Mouse (Mus musculus) cortical plate, adult 2 months (tissue): ENCODE measurements around the gene Tm9sf4.

Source experiments
- CTCF ChIP-seq: fragments of 200-500 bp; IDR thresholded peaks from 2 replicates; pipeline ENCODE4 v1.5.1; 2011; ENCODE audit warnings: mild to moderate bottlenecking, control low read depth, low read length; ENCODE audit not compliant: insufficient read depth; ENCODE audit errors: extremely low read depth
- POLR2A ChIP-seq: fragments of 200-500 bp; IDR thresholded peaks from 2 replicates; pipeline ENCODE4 v1.6.1; 2011; ENCODE audit warnings: mild to moderate bottlenecking, low read length, control low read depth; ENCODE audit not compliant: insufficient read depth; ENCODE audit errors: extremely low read depth

DNA sequence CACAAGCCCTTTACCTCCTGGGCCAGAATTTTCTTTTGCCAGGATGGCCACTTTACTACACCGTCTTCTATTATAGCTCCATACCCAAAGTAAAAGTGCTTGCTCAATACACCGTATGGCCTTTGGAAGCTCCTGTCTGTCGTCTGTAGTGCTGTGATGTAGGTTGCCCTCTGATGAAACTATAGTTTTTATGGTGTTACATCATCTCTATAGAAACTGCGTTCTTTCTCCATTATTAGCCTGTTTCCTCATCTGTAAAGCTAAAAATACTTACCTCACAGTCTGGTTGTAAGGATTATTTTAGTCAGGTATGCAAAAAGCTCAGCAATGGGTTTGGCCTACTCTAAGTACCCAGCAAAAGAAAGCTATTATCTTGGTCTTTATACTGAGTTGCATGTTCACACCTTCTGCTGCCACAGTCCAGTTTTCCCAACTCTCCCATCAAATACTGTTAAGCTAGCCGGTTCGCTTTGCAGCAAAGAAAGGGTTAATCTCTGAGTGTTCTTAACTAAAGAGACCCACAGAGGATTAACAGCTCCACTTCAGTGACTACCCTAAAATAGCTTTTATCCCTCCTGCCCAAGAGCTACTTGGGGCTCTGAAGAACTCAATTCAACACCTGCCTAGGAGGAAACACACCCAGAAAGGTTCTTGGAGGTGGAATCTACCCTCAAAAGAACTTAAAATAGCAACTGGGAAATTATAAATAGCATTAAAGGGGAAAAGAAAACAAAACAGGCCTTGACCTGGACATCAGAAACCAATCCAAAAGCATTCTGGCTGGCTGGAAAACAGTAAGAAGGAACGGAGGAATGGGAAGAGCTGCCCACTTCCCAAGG, 78.1 kb downstream of the Tm9sf4 start:
- no peak for TF ChIP-seq POLR2A
- TF ChIP-seq CTCF = no peak
